Mouse (Mus musculus) heart, adult 2 months (tissue): ENCODE results near the gene Atn1.

Experiments used
- CTCF ChIP-seq: fragments of 200-600 bp; IDR thresholded peaks from 2 replicates; pipeline ENCODE4 v1.8.1; 2022; ENCODE audit warnings: antibody characterized with exemption, mild to moderate bottlenecking, moderate library complexity
- POLR2A ChIP-seq: fragments of 200-500 bp; IDR thresholded peaks from 2 replicates; pipeline ENCODE4 v1.6.1; 2011; ENCODE audit warnings: mild to moderate bottlenecking, low read depth, low read length, control low read depth; ENCODE audit not compliant: insufficient read depth

DNA sequence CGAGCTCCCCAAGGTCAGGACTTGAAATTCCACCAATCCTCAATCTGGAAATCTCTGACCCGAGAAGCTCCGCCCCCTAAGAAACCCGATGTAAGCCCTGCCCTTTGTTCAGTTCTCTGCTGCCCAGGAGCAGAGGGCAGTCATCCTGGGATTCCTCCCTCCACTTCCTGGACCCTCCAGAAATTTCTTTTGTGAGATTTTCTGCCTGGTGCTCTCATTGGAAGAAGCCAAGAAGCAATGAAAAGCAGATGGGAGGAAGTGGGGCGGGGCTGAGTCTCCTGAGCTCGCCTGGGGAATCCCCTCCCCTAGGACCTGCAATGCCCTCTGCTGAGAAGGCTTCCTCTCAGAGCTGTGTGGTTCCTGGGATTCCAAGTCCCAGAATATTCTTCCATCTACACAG lies 26.1 kb upstream of the Atn1 start:
- TF ChIP-seq POLR2A: no peak
- no peak for TF ChIP-seq CTCF
